17 mouse cellular contexts compared by ENCODE assay signal in the genomic region with DNA sequence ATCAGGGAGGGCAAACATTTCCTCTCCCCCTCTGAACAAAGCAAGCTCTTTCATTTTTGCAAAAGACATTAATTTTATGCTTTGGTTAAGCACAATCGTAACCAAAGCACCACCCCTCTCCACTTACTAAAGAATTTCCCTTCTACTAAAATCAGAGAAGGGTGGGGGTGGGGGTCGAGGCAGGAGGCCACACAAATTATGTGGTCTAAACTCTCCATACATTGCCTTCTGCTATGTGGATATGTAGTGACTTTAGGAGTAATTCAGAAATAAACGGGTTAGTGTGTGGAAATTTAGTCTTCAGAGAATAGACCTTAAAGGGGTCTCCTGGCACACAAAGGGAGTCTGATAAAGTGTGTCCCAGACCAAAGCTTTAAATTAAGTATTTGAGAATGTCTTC.
"Had no signal": no experiment of that assay in that cellular context is flagged by ENCODE, and none has a peak within 500 bp of the region (broad histone marks: within the 10 kb centered on the region; RNA-seq: fewer than 3 reads in every experiment).

No protein-coding gene starts in this region.

- H3K9me3 ChIP-seq: lung, embryonic 15.5 days; megakaryocyte, embryonic 14.5 days; midbrain, embryonic 13.5 days; midbrain, embryonic 15.5 days; neural tube, embryonic 12.5 days had no signal

- H3K27ac ChIP-seq: lung, embryonic 15.5 days; macrophage; midbrain, embryonic 13.5 days; midbrain, embryonic 15.5 days; neural tube, embryonic 12.5 days had no signal

- H3K36me3 ChIP-seq: lung, embryonic 15.5 days; midbrain, embryonic 13.5 days; midbrain, embryonic 15.5 days; neural tube, embryonic 12.5 days had no signal

- H3K4me3 ChIP-seq: lung, embryonic 15.5 days; megakaryocyte, embryonic 14.5 days; midbrain, embryonic 13.5 days; midbrain, embryonic 15.5 days; neural tube, embryonic 12.5 days had no signal

- H3K4me1 ChIP-seq: lung, embryonic 15.5 days; megakaryocyte, embryonic 14.5 days; midbrain, embryonic 15.5 days; neural tube, embryonic 12.5 days had no signal

- H3K4me2 ChIP-seq: lung, embryonic 15.5 days; midbrain, embryonic 11.5 days; midbrain, embryonic 13.5 days; midbrain, embryonic 15.5 days; neural tube, embryonic 12.5 days had no signal

- DNase-seq: liver, postnatal 0 days; lung, adult 2 months; lung, postnatal 14 days; lung, postnatal 36 days; right cerebral cortex, postnatal 25 days; right cerebral cortex, postnatal 4 days; spleen, adult 18-20 months; thymus, adult 2 months; thymus, postnatal 25 days had no signal

- H3K27me3 ChIP-seq: lung, embryonic 15.5 days; megakaryocyte, embryonic 14.5 days; midbrain, embryonic 13.5 days; midbrain, embryonic 15.5 days; neural tube, embryonic 12.5 days had no signal

- ATAC-seq: liver, postnatal 0 days; lung, postnatal 0 days; midbrain, embryonic 13.5 days; midbrain, embryonic 15.5 days had no signal

- H3K9ac ChIP-seq: liver, postnatal 0 days; lung, embryonic 15.5 days; midbrain, embryonic 13.5 days; midbrain, embryonic 15.5 days; neural tube, embryonic 12.5 days had no signal
